Mouse (Mus musculus) gastrocnemius, postnatal 10 days (tissue): ENCODE data around the gene D430019H16Rik. TPM values are rescaled to one million over a fixed set of nuclear protein-coding genes. Genes with fewer than 3 reads are reported as not detected.

ENCODE experiments used
- DNase-seq: peaks from one replicate; pipeline ENCODE4 v3.0.0; 2021; ENCODE audit warnings: mixed read lengths
- total RNA-seq, 2 experiments: library from RNA; stranded (reverse); gene quantifications; 2 replicates each; pipeline ENCODE4 v1.2.3; 2021

The D430019H16Rik gene
- total RNA-seq, 2 experiments from 2014 or later: 2.3 to 2.9 TPM

DNA sequence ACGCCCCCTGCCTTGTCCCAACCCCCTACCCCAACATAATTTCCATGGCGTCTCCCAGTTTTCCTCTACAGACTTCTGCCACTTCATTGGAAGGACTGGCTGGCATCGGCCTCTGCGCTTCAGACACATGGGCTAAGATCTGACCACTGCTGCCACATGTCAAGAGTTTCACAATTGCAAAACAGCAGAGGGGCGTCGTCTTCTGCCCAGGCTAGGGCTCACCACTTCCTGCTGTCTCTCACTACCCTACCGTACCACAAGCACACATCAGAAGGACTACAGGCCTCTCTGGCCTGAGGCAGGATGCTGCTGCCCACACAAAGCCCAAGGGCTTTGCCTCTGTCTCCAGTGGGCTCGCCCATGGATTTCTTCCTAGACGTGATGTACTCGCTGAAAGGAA is 86.0 kb downstream of the D430019H16Rik start:
- no peak for DNase-seq

DNA sequence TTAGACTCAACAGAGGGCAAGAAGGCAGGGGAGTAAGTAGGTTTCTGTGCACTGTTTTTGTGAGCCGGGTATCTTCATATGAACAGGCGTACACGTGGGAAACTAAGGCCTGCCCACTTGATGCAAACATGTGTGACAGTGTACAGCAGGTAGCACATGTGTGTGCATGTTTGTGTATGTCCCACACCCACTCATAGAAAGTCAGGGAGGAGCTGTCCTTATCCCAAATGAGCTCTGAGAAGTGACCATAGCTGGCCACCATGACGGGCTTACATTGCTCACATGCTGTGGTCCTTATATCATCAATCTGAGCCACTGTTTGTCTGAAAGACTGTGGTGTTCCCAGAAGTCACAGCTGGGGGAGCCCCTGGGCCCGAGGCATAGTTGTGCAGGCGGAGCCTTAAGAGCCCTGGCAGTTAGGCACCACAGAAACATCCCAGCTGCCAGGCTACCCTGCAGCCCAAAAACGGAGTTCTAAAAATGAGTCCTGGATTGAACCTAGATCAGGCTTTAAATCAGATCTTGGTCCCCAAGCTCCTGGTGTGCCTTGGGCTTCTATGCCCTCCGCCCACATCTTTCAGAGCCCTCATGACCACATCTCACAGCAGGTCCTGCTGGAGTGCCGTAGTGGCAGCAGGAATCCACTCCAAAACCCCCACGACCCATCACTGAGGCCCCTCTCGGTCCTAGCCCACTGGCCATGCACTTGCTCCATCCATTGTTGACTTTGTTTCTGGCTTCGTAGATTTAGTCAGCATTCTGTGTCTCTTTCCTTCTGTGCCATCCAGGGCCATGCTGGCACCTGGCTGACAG is 88.1 kb downstream of the D430019H16Rik start:
- DNase-seq: no peak

GRCm38 (mm10) chr12:105542513-105542912 is 88.9 kb downstream of the D430019H16Rik start:
- no peak for DNase-seq

Other genes with a start within 250 kb of the D430019H16Rik start
- not detected for gene Tcl1, start 231.1 kb upstream of the D430019H16Rik start, total RNA-seq
- gene Tunar, start 120.0 kb upstream of the D430019H16Rik start, total RNA-seq: not detected
- gene Bdkrb2, start 109.4 kb downstream of the D430019H16Rik start, total RNA-seq: 1 to 10 TPM; 1.2 to 1.5 TPM
- gene Bdkrb1, start 149.2 kb downstream of the D430019H16Rik start, total RNA-seq: under 1 TPM in 1 of 2 experiments, not detected in 1; 0.23 TPM
- gene Gskip, start 231.0 kb downstream of the D430019H16Rik start, total RNA-seq: 1 to 10 TPM; 6.6 to 7.7 TPM
- gene Atg2b, start 231.4 kb downstream of the D430019H16Rik start, total RNA-seq: 10 to 100 TPM; 14.9 to 18.7 TPM